Mouse (Mus musculus): ENCODE data around the gene Gm7257.

Gene Gm7257

GRCm38 (mm10) chr9:36431584-36431983 is at the start of gene Gm7257:
TSS of gene Gm7257 (plus strand) at chr9:36431884.
- no peak for ATAC-seq (ENCODE audit: insufficient number of reproducible peaks, low FRiP score, low TSS enrichment)

- ATAC-seq (ENCODE audit: insufficient number of reproducible peaks, low FRiP score, low TSS enrichment), result no peak
Measured at GRCm38 (mm10) chr9:36402991-36403390, 28.7 kb upstream of the Gm7257 start.

DNA sequence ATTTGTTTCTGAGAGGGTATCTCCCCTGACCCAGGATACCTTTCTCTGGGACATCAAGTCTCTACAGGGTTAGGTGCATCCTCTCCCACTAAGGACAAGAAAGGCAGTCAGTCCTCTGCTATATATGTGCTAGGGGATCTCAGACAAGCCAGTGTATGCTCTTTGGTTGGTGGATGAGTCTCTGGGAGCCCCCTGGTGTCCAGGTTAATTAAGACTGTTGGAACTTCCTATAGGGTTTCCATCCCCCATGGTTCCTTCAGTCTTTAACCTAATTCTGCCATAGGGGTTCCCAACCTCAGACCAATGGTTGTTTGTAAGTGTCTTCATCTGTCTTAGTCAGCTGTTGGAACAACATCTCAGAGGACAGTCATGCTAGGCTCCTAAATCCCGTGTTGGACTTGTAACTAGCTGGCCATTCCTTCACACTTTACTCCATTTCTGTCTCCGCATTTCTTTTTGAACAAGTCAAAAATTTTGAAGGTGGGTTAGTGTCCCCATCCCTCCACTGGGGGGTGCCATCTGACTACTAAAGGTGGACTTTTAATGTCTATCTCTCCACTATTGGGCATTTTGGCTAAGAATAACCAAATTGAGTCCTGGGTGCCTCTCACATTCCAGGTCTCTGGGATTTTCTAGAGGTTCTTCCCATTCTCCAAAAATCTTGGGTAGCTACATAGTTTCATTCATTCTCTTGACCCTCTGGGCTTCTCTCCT is 3.5 kb downstream of the Gm7257 start:
- ATAC-seq (ENCODE audit: insufficient number of reproducible peaks, low FRiP score, low TSS enrichment), result no peak

DNA sequence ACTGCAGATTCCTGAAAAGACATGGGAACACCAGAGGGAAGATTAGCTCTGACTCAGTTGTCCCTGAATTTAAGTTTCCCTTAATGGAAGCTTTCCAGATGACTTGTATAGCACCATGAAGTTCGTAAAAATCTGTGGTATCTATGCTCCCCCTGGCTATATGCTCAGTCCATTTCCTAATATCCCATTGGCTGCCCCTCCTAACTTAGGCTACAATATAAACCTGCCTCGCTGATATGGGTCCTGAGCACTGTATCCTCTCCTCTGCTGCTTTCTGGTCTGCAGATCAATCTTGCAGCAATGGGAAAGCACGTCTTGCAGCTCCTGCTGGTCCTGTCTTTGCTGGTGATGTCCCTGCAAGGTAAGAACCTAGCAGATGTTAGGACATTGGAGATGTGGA is 43.7 kb downstream of the Gm7257 start, which contains the start of gene Gm9513:
Gm9513 (plus strand) TSS at position 301 of the 400 bp plus-strand sequence.
- ATAC-seq (ENCODE audit: insufficient number of reproducible peaks, low FRiP score, low TSS enrichment), result no peak
